Mouse (Mus musculus) macrophage (primary cell): ENCODE data around the gene Unc5a. TPM values are rescaled to one million over a fixed set of nuclear protein-coding genes. Genes with fewer than 3 reads are reported as not detected.

Source experiments
- H3K27ac ChIP-seq: fragments of 350-480 bp; formaldehyde crosslinking; 2 replicates; pipeline ENCODE4 v1.9.0; 2021
- H3K36me3 ChIP-seq: fragments of 350-480 bp; formaldehyde crosslinking; 2 replicates; pipeline ENCODE4 v1.9.0; 2021; ENCODE audit errors: inconsistent target
- H3K4me3 ChIP-seq: fragments of 350-480 bp; formaldehyde crosslinking; 2 replicates; pipeline ENCODE4 v1.9.0; 2021; ENCODE audit errors: inconsistent target
- H3K79me2 ChIP-seq: fragments of 350-480 bp; formaldehyde crosslinking; 2 replicates; pipeline ENCODE4 v1.9.0; 2021; ENCODE audit errors: inconsistent target
- WGBS: methylation state at CpG from one replicate; pipeline ENCODE4 v1.1.7; 2026; ENCODE audit warnings: inconsistent platforms; ENCODE audit not compliant: missing documents; 5-methylcytosine and 5-hydroxymethylcytosine counted together
- polyA plus RNA-seq: library from polyadenylated mRNA; stranded (reverse); fragments of 250-400 nt; gene quantifications from 3 replicates; pipeline ENCODE4 v1.2.4, GENCODE M21; 2018; ENCODE audit warnings: inconsistent platforms

The Unc5a gene
- polyA plus RNA-seq, 1 experiment from 2014 or later = 1.7 TPM

DNA sequence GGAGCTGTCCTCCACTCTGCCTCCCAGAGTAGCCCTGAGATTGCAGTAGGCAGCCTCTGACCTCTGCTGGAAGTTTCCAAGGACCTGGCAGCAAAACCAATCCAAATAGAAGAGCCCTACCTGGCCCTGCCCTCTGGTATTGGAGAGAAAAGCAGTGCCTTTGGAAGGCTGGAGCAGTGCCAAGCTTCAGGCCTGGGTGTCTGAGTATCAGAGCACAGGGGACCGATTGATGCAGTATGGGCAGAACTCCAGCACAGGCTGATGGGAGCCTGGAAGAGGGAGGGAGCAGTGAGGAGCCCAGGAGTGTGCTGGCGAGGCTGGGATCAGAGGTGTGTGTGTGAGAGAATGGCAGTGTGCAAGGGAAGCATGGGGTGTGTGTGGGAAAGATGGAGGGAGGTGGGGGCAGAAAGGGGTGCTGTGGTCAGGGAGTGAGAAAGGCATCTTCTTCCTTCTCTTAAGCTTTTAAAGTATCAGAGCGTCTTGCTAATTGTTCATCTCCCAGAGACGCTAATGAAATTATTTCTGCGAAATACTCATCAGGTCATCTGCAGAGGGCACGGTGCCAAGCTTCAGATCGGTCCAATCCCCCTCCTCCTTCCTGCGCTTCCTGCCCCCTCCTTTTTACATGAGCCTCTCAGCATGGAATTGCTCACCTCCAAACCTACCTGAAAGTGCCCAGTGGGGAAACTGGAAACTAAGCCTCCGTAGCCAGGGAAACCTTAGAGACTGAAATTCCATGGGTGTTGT is 4.6 kb upstream of the Unc5a start:
- Histone ChIP-seq H3K36me3 (no peaks in the 10 kb centered on the region), H3K27ac (no peak overlapping the region), H3K4me3 (no peak overlapping the region), H3K79me2 (no peaks in the 10 kb centered on the region)
- WGBS = 51% methylated on average over 9 of the region's 9 CpGs

DNA sequence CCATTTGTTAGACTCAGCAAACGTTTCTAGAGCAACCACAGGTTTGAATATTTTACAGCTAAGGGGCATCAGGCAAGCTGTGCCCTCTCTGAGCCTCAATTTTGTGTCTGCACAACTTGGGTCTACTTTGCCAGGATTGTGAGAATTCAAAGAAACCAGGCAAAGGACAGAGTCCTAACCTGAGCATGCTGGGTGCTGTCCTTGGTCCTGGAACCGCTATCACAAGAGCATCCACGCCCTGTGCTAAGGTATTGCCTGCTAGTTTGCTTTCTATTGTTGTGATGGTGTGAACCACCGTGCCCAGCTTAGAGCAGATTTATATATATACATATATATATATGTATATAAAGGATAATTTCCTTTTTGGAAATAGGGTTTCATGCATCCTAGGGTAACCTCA is 3.9 kb upstream of the Unc5a start:
- Histone ChIP-seq H3K36me3 (no peaks in the 10 kb centered on the region), H3K4me3 (no peak overlapping the region), H3K79me2 (no peaks in the 10 kb centered on the region), H3K27ac (no peak overlapping the region)
- 0% methylated on average over 3 of the region's 4 CpGs for WGBS

DNA sequence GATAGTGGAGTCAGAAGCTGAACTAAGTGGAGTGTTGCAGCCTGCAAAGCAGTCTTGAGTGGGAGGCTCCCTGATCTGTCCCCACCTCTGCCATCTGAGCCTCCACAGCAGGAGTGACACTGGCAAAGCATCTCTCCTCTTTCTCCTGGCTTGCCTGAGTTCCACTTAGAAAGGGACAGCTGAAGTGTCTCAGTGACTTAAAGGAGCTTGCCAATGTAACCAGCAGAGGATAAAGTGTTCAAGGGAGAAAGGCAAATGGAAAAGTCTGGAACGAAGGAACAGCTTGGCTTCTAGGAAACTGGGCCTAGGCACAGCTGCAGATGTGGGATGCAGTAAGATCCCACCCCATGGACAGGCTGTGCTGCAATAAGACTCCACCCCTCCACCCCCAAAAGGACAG is 2.8 kb upstream of the Unc5a start:
- no peaks in the 10 kb centered on the region for H3K36me3 ChIP-seq
- H3K4me3 ChIP-seq = no peak overlapping the region
- 84% methylated on average over 1 of the region's 1 CpGs for WGBS
- no peak overlapping the region for H3K27ac ChIP-seq
- no peaks in the 10 kb centered on the region for H3K79me2 ChIP-seq

DNA sequence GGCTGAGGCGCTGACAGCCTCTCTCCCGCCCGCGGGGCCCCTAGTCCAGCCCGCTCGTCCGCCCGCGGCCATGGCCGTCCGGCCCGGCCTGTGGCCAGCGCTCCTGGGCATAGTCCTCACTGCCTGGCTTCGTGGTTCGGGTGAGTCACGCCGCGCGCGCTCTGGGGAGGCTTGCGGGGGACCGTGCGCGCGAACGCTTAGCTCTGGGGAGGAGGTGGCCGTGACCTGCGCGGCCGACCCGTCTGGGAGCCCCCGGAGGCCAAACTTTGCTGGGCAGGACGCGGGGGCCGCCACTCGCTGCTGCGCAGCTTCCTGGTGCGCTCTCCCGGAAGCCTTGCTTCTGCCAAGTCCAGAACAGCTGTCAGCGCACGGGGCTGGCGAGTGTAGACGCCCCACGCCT is 381 bp downstream of the Unc5a start:
- Histone ChIP-seq H3K79me2 (no peaks in the 10 kb centered on the region), H3K27ac (no peak overlapping the region), H3K36me3 (no peaks in the 10 kb centered on the region), H3K4me3 (no peak overlapping the region)
- 1% methylated on average over 44 of the region's 44 CpGs for WGBS

DNA sequence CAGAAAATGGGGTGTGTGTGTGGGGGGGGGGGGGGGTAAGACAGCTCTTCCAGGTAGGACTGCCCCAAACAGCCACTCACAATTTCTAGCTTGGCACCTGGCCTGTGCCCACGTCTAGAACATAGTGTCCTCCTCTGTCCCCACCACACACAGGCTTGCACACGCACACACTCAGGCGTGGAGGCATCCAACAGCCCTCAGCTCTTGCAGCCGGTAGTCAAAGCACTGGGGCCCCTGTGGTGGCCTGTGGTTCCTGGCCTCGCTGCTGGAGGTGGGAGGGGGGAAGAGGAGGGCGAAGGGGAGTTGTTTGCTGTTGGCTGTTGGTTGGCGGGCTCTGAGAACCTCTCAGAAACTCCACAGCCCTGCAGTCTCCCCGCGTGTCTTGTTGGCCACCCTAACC is 920 bp downstream of the Unc5a start:
- Histone ChIP-seq H3K36me3 (no peaks in the 10 kb centered on the region), H3K4me3 (no peak overlapping the region), H3K27ac (no peak overlapping the region), H3K79me2 (no peaks in the 10 kb centered on the region)
- WGBS = 6% methylated on average over 9 of the region's 9 CpGs

DNA sequence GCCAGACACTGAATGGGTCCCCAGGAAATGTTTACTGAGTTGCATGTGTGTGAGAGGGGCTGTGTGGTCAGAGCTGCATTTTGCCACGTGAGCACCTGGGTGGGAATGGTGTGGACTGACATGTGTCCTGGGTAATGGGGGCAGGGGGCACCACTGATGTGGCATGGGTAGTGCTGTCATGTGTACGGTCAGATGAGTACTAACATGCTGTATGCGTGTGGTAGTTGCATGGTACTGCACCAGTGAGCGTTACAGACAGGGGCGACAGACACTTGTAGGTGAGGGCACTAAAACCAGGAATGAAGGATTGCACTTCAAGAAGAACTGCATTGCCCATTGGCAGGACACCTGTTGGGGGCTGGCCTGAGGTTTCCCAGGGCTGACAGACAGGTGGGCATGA is 2.0 kb downstream of the Unc5a start:
- Histone ChIP-seq H3K79me2 (no peaks in the 10 kb centered on the region), H3K27ac (no peak overlapping the region), H3K36me3 (no peaks in the 10 kb centered on the region), H3K4me3 (no peak overlapping the region)
- whole genome bisulfite sequencing = 75% methylated on average over 5 of the region's 5 CpGs

DNA sequence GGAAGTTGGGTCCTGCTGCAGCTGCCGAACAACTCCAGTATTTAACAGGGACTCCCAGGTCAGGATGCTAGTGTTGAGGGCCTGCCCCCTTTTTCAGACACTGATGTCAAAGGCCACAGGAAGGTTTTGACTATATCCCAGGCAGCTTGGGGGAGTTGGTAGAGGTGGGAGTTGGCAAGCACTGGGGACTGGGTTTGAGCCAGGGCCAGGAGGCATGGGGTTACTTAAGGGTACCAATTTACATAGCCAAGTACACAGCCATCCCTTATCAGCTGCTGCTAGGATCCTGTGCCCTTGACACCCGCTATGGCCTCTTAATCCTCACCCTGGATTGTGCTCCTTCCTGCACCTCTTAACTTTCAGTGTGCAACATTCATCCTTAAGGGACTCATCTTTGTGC is 5.5 kb downstream of the Unc5a start:
- 66% methylated on average over 2 of the region's 2 CpGs for WGBS

DNA sequence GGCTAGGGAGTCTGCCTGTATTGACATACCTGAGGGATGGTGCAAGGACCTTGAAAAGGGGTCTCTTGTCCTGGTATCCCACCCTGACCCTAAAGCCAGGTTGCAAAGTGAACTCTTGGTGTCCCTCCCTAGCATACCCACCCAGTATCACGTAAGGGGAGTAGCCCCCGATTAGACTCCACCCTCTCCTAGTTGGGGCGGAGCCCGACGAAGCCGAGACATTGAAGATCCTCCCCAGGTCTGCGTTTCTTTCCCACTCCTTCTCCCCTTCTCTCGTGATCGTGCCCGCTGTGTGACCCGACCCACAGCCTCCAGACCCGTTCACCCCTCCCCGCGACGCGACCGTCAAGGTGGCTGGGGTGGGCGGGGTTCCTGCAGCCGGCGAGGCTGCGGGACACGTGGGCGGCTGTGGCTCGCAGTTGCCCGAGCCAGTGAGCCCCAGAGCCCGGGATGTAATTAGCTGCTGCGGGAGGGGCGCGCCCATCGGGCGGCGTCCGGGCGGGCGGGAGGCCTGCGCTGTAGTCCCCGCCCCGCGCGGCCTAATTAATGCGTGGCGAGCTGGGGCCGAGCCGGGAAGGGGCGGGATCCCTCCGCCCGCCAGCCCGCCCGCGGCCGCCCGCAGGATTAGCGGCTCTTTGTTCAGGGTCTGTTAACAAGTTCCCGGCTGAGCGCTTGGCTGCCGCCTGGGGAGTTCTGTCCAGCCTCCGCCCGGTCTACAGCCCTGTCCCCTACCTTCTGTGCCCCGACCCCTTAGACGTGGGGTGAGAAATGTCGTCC is 6.7 kb downstream of the Unc5a start:
- Histone ChIP-seq H3K79me2 (no peaks in the 10 kb centered on the region), H3K4me3 (no peak overlapping the region), H3K36me3 (no peaks in the 10 kb centered on the region), H3K27ac (no peak overlapping the region)
- WGBS = 2% methylated on average over 58 of the region's 61 CpGs

More for the DNA sequence above, 5.5 kb downstream of the Unc5a start:
- Histone ChIP-seq H3K36me3 (no peaks in the 10 kb centered on the region), H3K27ac (no peak overlapping the region), H3K79me2 (no peaks in the 10 kb centered on the region), H3K4me3 (no peak overlapping the region)

DNA sequence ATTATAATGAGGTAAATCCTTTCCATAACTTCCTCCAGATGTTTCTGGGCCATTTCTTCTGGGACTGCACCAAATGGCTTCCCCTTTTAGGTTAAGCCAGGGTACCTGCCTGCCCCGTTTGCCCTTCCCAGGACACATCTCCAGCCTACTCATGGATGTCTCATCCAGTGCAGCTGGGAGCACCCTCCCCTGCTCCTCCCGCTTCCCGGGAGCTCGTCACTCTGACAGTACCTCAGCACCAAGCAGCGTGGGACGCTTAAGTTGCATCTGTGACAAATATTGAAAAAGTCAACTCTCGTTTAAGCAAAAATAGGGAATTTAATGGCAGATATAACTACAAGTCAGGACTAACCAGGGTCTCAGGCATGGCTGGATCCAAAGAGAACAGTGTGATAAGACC is 8.1 kb downstream of the Unc5a start:
- Histone ChIP-seq H3K36me3 (no peaks in the 10 kb centered on the region), H3K4me3 (no peak overlapping the region), H3K79me2 (no peaks in the 10 kb centered on the region), H3K27ac (no peak overlapping the region)
- WGBS = 84% methylated on average over 7 of the region's 7 CpGs

DNA sequence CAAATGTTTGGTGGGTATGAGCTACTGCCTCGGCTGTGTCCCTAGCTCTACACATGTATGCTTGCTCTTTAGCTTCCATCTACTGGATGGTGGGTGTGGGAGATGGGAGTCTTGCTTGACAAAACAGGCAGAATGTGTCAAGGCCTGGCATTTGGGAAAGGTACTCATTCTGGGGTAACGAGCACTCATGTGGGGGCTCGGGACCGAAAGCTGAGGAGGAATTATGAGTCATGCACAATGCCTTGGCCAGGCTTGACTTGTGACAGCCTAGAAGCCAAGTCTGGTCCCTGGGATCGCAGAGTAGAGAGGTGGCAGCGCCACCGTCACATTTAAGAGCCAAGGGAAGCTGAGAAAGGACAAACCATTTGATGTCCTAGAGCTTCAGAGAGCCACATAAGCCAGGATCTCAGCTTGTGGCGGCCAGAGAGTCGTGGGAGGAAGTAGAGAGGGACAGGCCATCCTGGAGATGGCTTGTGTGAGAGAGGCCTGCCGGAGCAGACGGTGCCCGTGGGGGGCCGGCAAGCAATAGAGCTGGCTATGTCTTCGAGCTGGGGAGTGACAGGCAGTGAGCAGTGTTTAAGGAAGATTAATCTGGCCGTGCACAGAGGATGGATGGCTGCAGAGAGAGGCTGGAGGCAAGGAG is 10.0 kb downstream of the Unc5a start:
- 80% methylated on average over 15 of the region's 15 CpGs for WGBS
- H3K36me3 ChIP-seq = no peaks in the 10 kb centered on the region
- H3K27ac ChIP-seq = no peak overlapping the region
- no peak overlapping the region for H3K4me3 ChIP-seq
- no peaks in the 10 kb centered on the region for H3K79me2 ChIP-seq

DNA sequence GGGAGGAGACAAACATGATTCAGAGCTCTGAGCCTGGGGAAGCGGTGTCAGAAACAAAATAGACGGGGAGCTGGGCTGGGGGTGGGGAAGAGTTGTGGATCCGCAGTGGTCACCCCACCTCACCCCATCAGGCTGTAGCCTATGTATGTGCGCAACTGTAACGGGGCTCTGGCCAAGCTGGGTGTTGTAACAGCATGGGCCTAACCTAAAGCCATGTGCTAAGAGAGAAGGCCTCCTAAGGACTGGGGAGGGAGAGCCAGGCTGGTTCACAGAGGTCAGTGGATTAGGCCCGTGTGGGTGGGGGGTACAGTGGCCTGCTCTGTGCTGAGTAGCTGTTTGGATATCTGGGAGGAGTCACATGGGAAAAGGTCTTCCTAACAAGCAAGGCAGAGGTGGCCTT is 10.6 kb downstream of the Unc5a start:
- Histone ChIP-seq H3K79me2 (no peaks in the 10 kb centered on the region), H3K4me3 (no peak overlapping the region), H3K27ac (no peak overlapping the region), H3K36me3 (no peaks in the 10 kb centered on the region)
- 85% methylated on average over 6 of the region's 6 CpGs for WGBS

DNA sequence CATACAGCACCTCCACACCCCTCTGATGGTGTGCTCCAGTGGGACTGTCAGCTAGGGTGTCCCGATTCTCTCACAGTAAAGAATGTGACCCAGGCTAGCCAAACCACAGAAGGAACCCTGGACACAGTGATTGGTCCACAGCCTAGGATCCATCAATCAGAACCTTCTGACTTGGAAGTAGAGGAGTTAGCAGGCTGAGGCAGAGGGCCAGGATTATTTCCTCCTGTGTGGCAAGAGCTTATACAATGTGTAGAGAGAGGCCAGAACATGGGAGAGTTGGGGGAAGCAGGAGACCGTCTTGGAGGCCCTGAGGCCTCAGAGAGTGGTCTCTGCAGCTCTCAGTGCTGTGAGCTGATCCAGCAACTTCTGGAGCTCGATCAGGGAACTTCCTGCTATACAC is 11.3 kb downstream of the Unc5a start:
- H3K4me3 ChIP-seq = no peak overlapping the region
- WGBS = 74% methylated on average over 3 of the region's 3 CpGs
- no peaks in the 10 kb centered on the region for H3K36me3 ChIP-seq
- H3K27ac ChIP-seq = no peak overlapping the region
- H3K79me2 ChIP-seq = no peaks in the 10 kb centered on the region

DNA sequence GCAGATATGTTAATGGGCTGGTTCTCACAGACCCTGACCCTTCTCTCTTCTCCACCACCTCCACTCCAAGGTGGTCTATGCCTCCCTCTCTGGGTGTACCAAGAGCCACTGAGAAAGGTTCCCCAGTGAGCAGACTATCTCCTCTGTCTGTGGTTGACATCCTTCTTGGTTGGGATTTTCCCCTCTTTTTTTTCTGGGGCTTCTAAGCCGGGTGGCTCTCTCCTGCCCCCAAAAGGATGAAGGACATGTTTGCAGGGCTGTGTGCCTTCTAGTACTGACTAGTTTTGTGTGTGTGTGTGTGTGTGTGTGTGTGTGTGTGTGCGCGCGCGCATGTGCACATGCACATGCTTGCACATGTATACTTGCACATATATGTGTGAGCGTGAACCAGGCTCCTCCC is 16.0 kb downstream of the Unc5a start:
- no peaks in the 10 kb centered on the region for H3K79me2 ChIP-seq
- WGBS = 69% methylated on average over 2 of the region's 6 CpGs
- no peaks in the 10 kb centered on the region for H3K36me3 ChIP-seq
- no peak overlapping the region for H3K27ac ChIP-seq
- H3K4me3 ChIP-seq = no peak overlapping the region

DNA sequence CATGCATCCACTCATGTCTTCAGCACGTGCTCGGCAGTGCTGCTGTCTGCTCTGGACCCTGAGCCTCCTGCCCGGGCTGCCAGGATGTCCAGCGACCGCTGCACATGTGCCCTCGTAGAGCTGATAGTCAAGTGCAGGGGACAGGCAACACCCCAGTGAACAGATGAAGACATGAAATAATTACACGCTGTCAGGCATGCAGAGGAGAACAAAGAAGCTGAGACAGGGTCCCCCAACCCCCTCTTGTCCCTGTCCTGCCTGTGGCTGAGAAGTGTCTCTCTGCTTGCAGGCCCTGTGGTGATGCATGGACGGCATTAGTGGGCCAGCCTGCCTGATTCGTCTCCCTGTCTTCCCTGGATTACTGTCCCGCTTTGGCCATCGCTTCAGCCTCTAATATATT is 18.3 kb downstream of the Unc5a start:
- Histone ChIP-seq H3K27ac (no peak overlapping the region), H3K79me2 (no peaks in the 10 kb centered on the region), H3K4me3 (no peak overlapping the region), H3K36me3 (no peaks in the 10 kb centered on the region)
- WGBS = 87% methylated on average over 11 of the region's 11 CpGs

DNA sequence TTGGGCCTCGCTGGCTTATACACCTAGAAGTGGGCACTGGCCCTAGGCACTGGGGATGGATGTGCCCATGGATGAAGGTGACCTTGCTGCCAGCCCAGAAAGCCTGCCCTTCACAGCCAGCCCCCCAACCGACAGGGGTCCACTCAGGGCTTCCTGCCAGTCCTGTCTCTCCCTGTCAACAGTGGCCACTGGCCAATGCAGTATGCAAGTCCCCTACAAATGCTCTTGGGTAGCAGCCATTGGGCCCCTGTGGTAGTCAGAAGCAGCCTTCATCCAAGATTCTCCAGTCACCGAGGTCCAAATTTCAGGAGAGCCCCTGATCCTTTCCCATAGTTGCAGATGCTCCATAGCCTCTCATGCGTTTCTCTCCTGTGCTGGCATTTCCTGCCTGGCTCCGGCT is 19.4 kb downstream of the Unc5a start:
- WGBS = 76% methylated on average over 5 of the region's 5 CpGs
- Histone ChIP-seq H3K27ac (no peak overlapping the region), H3K36me3 (no peaks in the 10 kb centered on the region), H3K79me2 (no peaks in the 10 kb centered on the region), H3K4me3 (no peak overlapping the region)
